Mouse (Mus musculus): ENCODE measurements around the gene Pdlim4.

The Pdlim4 gene

DNA sequence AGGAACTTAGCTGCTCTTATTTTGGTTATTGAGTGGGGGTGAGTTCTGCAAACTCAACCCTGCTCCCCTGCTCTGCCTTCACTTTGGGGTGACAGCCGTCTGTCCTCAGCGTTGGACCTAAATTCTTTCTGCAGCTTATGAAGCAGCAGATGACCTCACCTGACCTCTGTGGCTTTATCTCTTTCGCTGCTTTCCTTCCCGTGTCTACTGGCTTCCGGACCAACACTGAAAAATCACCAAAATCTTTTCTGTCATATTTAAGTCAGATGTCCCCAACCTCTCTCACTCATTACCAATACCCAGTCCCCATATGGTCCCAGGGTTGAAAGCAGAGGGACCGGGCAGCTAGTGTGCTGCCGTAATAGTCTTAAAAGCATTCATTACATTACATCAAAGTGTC, 23.4 kb upstream of the Pdlim4 start:
- no peak for DNase-seq (ENCODE audit: low read depth, low spot score)

DNA sequence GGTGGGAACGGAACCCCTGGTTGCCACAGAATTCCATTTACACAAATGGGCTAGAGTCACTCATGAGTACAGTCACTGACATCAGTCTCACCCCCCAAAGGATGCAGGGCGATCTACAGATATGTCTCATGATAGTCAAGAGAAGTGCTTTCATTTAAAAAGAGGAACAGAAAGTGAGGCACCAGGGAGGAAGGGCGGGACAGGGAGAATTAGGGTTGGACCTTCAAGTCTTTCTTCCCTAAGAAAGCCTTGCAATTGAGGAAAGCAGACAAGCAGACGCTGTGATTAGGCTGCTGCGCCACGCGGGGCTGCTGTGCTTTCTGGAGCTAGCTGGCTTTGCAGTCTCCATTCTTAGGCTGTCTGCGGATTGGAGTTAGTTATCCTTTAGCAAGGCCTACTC, 22.9 kb upstream of the Pdlim4 start:
- no peak for DNase-seq (ENCODE audit: low read depth, low spot score)

DNA sequence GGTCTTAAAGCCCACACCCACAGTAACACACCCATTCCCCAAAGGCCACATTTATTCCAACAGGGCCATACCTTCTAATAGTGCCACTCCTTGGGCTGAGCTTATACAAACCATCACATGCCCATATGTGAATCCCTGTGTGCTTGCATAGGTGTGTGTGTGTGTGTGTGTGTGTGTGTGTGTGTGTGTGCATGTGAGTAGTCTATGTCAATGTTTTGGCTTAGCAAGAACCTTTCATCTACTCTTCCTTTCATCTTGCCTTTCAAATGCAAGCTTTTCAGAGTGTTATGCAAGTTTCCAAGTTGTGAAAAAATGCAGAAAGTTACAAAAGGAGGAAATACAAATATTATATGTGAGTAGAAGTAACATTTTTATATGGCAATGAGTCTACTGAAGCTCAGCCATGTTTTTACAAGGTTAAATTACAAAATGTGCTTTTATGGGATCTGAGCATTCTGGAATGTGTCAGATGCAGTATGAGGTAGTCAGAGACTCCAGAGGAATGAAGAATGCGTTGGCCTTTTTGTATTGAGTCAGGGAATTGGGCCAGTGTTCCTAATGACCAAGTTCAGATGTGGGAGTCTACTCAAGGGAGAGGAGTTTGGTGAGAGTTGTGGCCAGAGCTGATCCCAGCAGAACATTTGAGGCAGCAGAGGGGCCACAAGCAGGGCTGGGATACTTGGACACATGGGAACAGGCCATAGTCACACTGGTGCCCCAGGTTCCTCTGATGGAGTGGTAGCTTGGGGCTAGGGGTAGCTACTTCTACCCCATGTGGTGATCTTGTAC, 21.5 kb upstream of the Pdlim4 start:
- DNase-seq (ENCODE audit: low read depth, low spot score), result no peak

DNA sequence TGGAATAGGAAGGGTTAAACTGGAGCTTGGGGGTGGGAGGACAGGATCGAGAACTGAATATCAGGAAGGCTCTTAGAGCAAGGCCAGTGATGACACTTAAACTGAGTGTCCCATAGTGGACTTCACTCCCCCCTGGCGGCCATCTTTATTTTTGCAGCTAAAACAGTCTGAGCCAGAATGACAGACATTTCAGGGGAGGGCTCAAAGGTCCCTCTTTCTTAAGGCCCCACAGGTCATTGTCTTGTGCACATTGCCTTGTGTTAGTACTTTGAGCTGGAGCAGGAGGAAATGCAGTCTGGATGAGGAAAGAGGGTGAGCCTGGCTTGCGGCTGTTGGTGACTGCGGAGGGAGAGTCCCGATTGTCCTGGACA, 20.1 kb upstream of the Pdlim4 start:
- peak; percentile 26 for DNase-seq (ENCODE audit: low read depth, low spot score)

DNA sequence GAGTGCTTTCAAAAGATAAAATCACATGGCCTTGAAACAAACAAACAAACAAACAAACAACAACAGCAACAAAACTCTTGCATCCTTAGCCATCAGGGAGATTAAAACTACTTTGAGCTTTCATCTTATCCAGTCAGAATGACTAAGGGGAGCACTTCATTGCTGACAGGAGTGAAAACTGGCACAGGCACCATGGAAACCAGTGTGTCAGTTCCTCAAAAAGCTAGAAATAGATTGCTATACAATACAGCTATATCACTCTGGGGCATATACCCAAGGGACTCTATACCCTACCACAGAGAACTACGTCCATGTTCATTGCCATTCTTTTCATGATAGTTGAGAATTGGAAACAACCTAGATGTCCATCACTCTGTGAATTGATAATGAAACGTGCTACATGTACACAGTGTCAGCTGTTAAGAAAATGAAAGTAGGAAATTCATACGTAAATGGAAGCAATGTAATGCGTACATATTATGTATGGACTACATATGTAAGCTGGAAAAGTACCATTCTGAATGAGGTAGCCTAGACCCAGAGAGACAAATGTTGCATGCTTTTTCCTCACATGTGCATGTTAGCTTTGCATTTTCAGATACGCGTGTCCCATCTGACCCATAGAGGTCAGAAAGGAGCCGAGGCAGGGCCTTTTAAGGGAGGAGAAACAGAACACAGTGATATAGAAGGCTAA, 19.6 kb upstream of the Pdlim4 start:
- no peak for DNase-seq (ENCODE audit: low read depth, low spot score)

DNA sequence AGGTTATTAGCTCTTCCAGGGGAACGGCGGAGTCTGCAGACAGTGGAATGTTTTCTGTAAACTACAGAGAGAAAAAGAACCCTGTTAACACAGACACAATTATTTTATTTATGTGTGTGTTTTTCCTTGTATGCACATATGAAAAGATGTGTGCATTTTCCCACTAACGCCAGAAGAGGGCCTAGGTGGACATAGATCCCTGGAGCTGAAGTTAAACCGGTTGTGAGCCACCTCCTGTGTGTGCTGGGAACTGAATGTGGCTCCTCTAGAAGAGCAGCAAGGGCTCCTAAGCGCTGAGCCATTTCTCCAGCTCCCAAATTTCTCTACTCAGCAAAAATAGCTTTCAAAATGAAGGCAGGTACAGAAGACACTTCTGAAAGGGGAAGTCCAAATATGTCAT, 17.0 kb upstream of the Pdlim4 start:
- peak; percentile 58 for DNase-seq (ENCODE audit: low read depth, low spot score)

DNA sequence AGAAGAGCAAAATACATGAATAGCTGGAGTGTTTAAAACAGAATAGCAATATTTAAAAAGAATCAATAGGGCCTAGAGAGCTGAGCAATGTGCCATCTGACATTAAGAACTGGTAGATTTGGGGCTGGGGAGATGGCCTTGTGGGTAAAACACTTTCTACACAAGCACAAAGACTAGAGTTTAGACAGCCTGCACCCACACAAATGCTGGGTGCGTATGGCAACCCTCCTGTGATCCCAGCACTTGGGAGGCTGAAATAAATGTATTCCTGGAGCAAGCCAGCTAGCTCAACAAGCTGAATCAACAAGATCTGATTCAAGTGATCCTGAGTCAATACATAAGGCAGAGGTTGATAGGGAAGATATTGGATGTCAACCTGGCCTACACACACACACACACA, 16.2 kb upstream of the Pdlim4 start:
- DNase-seq (ENCODE audit: low read depth, low spot score), result no peak

DNA sequence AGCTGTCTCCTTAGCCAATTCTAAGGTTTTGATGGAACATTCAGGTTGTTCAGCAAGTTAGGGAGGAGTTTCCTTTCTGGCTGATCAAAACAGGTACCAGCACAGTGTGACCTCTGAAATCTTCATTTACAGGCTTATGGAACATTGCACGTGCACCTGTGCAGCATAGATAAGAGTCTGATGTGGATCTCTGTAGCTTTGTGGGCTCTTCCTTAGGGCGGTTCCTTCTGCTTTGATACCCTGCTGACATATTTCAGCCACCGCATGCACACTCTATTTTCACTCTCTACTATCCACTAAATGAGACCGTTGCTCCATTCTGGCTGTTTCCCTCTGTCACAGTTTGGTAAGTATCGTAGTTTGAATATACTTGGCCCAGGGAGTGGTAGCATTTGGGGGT, 13.9 kb upstream of the Pdlim4 start:
- no peak for DNase-seq (ENCODE audit: low read depth, low spot score)

DNA sequence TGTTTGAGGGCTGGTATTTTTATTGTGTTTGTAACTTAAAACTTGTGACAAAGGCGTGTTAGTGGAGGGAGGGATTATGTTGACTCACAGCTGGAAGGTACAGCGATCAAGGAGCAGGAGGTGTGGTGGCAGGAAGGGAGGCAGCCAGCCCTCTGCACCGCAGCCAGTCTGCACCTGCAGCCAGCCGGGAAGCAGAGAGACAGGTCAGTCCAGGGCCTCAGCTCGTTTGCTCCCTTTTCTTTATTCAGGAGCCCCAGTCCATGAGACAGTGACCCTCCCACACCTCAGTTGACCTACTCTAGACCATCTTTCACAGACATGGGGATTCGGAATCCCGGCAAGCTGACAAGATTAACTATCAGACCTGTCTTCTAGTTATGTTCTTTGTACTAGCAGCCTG, 11.6 kb upstream of the Pdlim4 start:
- no peak for DNase-seq (ENCODE audit: low read depth, low spot score)

DNA sequence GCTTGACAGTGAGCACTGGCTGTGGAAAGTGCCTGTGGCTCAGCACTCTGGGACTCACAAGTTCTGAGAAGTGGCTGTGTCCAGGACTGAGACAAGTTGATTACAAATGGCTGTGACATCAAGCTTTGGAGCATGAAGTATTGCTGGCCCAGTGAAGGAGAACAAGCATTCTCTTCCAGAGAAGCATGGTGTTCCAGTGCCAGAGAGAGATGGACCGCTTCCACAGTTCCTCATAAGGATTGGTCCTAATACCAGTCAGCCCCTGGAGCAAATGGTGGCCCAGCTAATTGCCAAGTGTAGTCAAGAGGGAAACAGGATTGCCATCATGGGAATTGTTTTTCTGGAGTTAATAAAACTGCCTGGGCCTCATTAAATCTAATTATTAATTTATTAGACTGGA, 7.3 kb upstream of the Pdlim4 start:
- no peak for DNase-seq (ENCODE audit: low read depth, low spot score)

DNA sequence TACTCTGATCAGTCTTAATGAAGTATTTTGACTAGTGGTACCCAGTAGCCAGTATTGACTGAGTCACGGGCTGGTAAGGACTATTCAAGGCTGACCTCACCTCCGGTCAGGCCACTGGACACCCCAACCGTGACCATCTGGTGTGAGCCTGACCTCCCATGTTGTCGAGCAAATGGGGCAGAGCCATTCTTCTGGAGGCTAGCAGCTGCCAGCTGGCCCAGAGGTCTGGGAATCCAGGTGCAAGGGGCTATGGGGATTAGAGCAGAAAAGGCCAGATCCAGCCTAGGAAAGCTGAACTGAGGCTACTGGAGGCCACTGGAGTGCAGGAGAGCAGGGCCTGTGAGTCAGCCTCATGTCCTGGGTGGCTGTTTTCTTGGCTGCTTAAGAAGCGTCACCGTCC, 6.5 kb upstream of the Pdlim4 start:
- DNase-seq (ENCODE audit: low read depth, low spot score), result no peak

DNA sequence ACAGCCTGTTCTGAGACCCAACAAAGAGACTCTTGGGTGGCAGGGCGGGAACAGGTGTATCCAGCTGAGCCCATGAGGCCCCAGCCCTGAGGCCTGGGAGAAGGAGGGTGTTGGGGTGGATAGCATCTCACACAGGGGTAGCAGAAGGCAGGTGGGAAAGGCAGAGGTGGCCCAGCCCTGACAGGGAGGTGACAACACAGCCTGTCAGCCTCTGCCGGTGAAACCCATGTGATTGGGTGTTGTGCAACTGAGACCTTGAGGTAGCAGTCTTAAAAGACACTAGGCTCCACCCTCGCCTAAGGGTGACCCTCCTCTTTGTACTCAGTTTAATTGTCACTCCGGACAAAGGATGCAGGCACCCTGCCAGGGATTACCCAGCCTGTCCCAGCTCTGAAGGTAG, 4.5 kb upstream of the Pdlim4 start:
- DNase-seq (ENCODE audit: low read depth, low spot score), result peak; percentile 80

DNA sequence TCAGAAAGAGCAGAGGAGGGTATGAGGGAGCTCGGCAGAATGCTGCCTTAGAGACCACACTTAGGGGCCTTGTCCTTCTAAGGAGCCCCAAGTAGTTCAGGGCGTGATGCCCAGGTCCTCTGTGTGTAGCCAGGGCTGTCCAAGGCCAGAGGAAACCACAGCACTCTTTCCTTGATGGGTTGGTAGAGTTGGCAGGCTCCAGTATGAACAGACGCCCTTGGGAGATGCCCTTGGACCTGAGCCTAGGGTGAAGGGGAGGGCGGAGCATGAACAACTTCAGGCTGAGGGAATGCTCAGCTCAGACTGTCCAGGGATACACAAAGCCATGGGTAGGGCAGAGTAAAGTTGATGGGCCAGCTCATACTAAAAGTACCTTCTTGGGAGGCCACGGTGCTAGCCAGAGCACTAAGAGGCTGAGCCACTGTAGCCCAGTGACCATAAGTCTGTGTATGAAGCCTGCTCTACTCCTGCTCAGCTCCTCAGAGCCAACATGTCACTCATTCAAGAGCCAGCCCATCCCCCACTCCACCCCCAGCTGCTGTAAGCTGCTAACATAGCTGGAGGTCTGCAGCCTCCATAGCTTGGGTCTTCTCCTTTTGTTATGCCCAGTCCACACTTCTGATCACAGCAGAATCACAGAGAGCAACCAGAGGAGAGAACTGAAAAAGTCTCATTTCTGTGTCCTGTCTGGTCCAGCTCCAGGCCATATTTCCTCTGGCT, 3.1 kb upstream of the Pdlim4 start:
- DNase-seq (ENCODE audit: low read depth, low spot score), result no peak

DNA sequence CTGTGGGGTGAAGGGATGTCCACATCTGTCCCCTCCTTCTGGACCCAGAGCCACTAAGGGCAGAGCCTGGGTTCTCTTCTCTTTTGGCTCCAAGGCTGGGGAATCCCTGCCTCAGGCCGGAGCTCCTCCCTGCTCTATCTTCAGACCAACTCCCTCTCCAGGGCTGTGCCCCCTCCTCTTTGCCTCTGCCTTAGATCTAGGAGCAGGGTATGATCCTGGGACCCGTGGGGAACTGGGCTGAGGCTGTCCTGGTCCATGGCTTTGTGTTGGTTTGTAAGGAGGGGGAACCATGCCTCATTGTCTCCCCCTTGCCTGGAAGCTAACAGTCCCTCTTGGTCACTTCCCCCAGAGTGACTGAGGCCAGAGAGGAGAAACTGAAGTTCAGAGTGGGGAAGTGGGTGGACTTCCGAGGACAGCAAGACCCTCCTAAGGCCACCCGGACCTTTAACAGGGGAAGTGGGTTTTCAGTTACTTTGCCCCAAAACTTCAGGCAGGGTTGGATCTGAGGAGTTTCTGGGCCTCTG, 756 bp downstream of the Pdlim4 start:
- no peak for DNase-seq (ENCODE audit: low read depth, low spot score)

DNA sequence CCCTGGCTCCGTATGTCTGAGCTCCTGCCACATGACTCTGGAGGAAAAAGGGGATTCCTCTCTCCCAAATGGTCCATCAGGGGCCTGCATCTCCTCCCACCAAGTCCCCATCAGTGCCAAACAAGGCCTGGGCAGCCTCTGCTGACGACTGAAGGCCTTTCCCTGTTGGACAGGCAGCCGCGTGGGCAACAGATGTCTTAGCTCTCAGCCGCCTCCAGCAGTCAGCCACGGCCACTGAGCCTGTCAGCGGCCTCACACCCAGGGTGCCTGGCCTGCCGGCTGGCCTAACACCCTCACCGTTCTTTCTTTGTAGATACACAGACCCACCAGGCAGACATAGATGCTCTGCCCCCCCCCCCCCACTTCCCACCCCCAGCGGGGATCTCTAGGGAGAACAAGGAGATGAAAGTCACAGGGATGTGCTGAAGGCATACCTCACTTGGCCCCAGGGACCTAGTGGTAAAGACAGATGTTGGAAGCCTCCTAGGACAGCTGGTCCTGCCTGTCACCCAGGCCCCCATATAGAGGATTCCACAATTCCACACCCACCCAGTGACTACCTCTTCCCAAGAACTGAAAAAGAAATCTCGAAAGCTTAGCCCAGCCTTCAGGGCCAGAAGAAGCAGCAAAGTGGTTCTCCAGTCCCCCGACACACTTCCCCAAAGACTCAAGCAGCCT, 1.4 kb downstream of the Pdlim4 start:
- DNase-seq (ENCODE audit: low read depth, low spot score), result no peak

DNA sequence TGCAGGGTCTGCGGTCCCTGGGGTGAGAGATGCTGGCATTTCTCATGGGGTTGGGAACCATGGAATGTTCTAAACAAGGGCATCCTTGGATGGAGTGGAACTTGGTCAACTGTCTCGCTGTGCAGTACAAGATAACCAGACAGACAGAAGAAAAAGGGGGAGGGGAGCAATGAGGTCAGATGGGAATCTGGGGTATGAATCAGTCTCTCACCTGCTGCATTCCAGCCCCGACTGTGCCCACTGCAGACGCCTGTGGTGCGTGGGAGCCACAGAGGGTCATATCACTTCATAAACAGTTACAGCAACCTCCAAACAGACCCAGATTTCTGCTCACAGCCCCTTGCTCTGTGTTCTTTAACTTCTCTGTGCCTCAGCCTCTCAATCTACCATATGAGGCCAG, 2.4 kb downstream of the Pdlim4 start:
- no peak for DNase-seq (ENCODE audit: low read depth, low spot score)

DNA sequence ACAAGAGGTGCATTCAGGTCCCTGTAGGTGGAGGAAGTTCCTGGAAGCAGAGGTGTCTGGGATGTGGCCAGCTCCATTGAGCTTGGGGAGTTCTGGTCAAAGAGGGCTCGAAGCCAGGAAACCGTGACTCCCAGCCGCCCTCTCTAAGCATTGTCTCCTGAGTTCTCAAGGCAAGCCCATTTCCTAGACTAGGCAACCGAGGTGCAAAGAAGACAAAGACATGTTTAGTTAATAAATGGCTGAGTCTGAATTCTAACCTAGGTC, 3.0 kb downstream of the Pdlim4 start:
- no peak for DNase-seq (ENCODE audit: low read depth, low spot score)

DNA sequence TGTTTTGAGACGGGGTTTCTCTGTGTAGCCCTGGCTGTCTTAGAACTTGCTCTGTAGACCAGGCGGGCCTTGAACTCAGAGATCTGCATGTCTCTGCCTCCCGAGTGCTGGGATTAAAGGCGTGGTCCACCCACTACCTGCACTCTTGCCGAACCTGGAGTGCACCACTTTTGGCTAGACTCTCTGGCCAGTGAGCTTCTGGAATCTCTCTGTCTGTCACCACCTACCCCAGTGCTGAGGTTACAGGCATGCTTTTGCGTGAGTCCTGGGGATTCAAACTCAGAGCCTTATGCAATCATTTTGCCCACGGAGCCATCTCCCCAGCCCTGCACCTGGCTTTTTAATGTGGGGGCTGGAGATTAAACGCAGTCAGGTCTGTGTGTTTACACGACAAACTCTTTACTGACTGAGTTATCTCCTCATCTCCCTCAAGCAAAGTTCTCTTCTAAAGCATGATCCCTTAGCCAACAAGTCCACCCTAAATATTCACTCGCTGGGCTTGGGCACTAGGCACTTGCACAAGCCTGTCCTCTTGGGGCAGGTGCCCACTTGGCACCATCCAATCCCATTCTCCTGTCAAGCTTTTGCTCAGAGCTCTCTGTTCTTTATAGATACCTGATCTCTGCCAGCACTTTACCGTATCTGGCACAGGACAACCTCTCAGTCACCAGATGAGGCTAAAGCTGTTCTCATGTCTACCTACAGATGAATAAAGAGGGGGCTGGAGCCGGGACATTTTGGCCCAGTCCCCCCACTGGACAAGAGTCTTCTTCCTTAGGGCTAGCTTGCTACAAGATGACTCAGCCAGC, 3.5 kb downstream of the Pdlim4 start:
- DNase-seq (ENCODE audit: low read depth, low spot score), result no peak

DNA sequence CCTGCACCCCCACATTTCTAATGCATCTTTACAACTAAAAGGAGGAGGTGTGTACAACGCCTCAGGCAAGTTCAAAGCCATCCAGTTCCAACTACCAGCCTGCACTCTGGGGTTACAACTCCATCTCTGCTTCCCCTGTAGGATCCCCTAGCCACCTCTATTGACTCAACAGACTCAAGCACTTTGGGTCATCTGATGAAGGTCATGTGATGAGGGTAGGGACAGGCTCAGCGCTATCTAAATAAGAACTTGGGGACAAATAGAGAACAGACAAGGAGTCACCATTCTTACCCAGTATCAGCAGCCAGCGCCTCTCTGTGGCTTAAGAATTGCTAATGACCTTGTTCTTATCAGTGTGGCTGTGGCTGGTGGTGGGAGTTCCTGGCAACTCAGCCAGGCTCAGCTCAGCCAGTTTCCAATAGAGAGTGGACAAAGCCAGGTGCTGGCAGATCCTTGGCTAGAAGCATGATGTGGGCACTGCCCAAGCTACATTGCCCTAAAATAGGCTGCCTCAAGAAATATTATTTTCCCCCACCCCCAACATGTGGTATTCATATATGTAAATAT, 4.3 kb downstream of the Pdlim4 start:
- no peak for DNase-seq (ENCODE audit: low read depth, low spot score)

DNA sequence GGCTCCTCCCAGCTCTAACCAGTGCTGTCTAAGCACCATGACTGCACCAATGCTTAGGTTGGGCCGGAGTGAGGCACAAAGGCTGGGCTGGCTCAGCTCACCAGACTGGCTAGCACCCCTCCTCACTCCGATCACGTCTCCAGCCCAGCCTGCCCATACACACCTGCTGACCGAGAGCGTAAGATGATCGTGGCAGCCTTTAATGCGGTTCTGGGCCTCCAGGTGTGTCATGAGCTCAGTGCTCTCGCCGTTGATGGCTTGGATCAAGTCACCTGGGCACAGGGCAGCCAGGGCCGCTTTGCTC, 5.4 kb downstream of the Pdlim4 start:
- no peak for DNase-seq (ENCODE audit: low read depth, low spot score)

DNA sequence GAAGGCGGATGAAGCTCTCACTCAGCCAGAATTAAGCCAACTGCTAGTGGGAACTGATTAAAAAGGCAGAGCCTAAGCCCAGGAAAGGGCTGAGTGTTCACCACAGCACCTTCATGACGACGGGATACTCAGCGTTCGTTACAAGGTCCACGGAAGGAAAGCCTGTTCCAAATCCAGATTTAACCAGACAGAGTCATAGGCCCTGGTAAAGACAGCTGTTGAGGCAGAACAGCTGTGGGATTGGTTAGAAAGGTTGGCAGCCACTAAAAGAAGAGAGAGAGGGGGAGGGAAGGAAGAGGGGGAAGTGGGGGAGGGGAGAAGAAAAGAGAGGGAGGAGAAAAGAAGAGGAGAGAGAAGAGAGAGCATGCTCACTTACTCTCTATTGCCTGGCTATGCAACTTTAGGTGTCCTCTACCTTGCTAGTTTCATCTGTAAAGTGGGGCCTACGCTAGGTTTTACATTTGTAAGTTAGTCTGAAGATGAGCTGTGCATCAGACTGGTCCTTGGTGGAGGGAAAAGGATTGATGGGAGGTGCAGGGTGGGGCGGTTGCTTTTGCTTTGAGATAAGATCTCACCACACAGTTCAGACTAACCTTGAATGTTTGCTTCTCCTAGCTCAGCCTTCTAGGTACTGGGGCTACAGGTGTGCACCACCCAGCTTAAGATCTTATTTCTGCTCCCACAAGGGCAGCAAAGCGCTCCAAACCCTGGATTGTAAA, 5.9 kb downstream of the Pdlim4 start:
- DNase-seq (ENCODE audit: low read depth, low spot score), result no peak
